Mouse (Mus musculus): Measurements from ENCODE around the gene Amer3. TPM values are rescaled to one million over a fixed set of nuclear protein-coding genes. Genes with fewer than 3 reads are reported as not detected.

Gene Amer3
- total and polyA plus RNA-seq, 3 experiments = not detected

DNA sequence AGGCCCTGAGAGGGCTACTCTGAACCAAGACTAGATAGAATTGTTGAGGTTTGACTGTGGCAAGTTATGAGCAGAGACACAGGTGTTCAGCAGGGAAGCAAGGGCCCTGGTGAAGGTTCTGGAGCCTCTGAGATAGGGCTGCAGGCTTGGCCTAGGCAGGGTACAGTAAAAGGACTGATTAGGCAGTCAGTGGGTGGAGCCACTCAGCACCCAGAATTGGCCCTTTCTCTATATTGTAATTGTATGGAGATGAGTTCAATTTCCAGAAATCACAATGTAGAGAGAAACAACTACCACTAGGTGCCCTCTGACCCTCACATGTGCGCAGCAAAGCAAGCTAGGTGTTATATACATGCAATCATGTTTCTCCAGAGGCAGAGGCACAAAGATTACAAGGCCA lies 25.8 kb upstream of the Amer3 start:
- H3K9me3 ChIP-seq (replicated peaks; ENCODE audit: insufficient read depth, low read length) = no peaks in the 10 kb centered on the region
- H3K4me1 ChIP-seq (ENCODE audit: control insufficient read depth in 1 of 2, insufficient read depth in 2 of 2, low read length in 2 of 2) = no peaks in the 10 kb centered on the region
- TF ChIP-seq TAL1 (IDR thresholded peaks at IDR 0.05; ENCODE audit: low read length) (no peak), ETS1 (IDR thresholded peaks at IDR 0.05; ENCODE audit: low read depth, low read length) (no peak), TBP (IDR thresholded peaks at IDR 0.05; ENCODE audit: low read depth, low read length) (no peak), HCFC1 (IDR thresholded peaks at IDR 0.05; ENCODE audit: low read depth, low read length) (no peak), MXI1 (IDR thresholded peaks at IDR 0.05; ENCODE audit: low read depth, low read length) (no peak)
- H3K27me3 ChIP-seq (ENCODE audit: control insufficient read depth in 1 of 2, insufficient read depth in 2 of 2, low read length in 2 of 2) = no peaks in the 10 kb centered on the region
- no peak for DNase-seq (ENCODE audit: low read depth, low spot score)
- no peak overlapping the region for H3K9ac ChIP-seq (ENCODE audit: control insufficient read depth, low read depth, low read length, poor library complexity, severe bottlenecking)
- no peak overlapping the region for H3K27ac ChIP-seq (ENCODE audit: control insufficient read depth, low read depth, low read length)
- no peaks in the 10 kb centered on the region for H3K79me2 ChIP-seq (ENCODE audit: control insufficient read depth, insufficient read depth, low read length, poor library complexity)
- H3K4me3 ChIP-seq (ENCODE audit: control insufficient read depth in 1 of 2, insufficient read depth in 1 of 2, low read depth in 2 of 2, low read length in 2 of 2) = no peak overlapping the region
- no peaks in the 10 kb centered on the region for H3K36me3 ChIP-seq (ENCODE audit: control insufficient read depth in 1 of 2, insufficient read depth in 2 of 2, low read length in 2 of 2)

DNA sequence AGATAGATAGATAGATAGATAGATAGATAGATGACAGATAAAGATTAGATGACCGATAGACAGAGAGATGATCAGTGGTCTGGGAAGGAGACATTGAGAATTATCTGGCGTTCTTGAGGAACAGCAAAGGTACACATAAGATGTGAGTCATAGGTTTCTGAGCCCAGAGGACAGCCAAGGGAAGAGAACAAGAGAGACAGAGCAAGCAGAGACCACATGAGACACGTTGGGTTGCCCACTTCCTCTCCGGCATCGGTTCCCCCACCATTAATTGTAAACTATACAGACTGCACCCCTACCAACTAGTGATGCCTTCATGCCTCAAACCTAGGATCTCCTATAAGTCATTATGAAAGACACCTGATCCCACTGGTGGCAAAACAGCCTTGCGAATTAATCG lies 25.2 kb upstream of the Amer3 start:
- Histone ChIP-seq H3K9me3 (replicated peaks; ENCODE audit: insufficient read depth, low read length) (no peaks in the 10 kb centered on the region), H3K9ac (ENCODE audit: control insufficient read depth, low read depth, low read length, poor library complexity, severe bottlenecking) (no peak overlapping the region), H3K79me2 (ENCODE audit: control insufficient read depth, insufficient read depth, low read length, poor library complexity) (no peaks in the 10 kb centered on the region), H3K36me3 (ENCODE audit: control insufficient read depth in 1 of 2, insufficient read depth in 2 of 2, low read length in 2 of 2) (no peaks in the 10 kb centered on the region), H3K4me3 (ENCODE audit: control insufficient read depth in 1 of 2, insufficient read depth in 1 of 2, low read depth in 2 of 2, low read length in 2 of 2) (no peak overlapping the region), H3K4me1 (ENCODE audit: control insufficient read depth in 1 of 2, insufficient read depth in 2 of 2, low read length in 2 of 2) (no peaks in the 10 kb centered on the region), H3K27me3 (ENCODE audit: control insufficient read depth in 1 of 2, insufficient read depth in 2 of 2, low read length in 2 of 2) (no peaks in the 10 kb centered on the region), H3K27ac (ENCODE audit: control insufficient read depth, low read depth, low read length) (no peak overlapping the region)
- no peak for DNase-seq (ENCODE audit: low read depth, low spot score)
- TF ChIP-seq USF1 (IDR thresholded peaks at IDR 0.05; ENCODE audit: low read depth, low read length) (no peak), BHLHE40 (IDR thresholded peaks at IDR 0.05; ENCODE audit: borderline replicate concordance, low read depth, low read length) (no peak), TCF12 (IDR thresholded peaks at IDR 0.05; ENCODE audit: low read depth, low read length) (no peak), TBP (IDR thresholded peaks at IDR 0.05; ENCODE audit: low read depth, low read length) (no peak), CTCF (IDR thresholded peaks at IDR 0.05 in 2 of 3, conservative IDR thresholded peaks at IDR 0.05 in 1 of 3; ENCODE audit: control insufficient read depth in 1 of 3, insufficient read depth in 1 of 3, low read depth in 2 of 3, low read length in 3 of 3, poor library complexity in 1 of 3, severe bottlenecking in 1 of 3) (no peak), MYB (IDR thresholded peaks at IDR 0.05; ENCODE audit: low read depth, low read length) (no peak), NRF1 (IDR thresholded peaks at IDR 0.05; ENCODE audit: insufficient read depth, low read depth, low read length, poor library complexity, severe bottlenecking) (no peak), MEF2A (IDR thresholded peaks at IDR 0.05; ENCODE audit: extremely low read depth, insufficient replicate concordance, low read depth, low read length, poor library complexity, severe bottlenecking) (no peak), MAFK (IDR thresholded peaks at IDR 0.05; ENCODE audit: borderline replicate concordance, low read depth, low read length) (no peak), ZKSCAN1 (IDR thresholded peaks at IDR 0.05; ENCODE audit: low read depth, low read length) (no peak), EP300 (IDR thresholded peaks at IDR 0.05; ENCODE audit: low read depth in 1 of 2, low read length in 2 of 2) (no peak), RAD21 (IDR thresholded peaks at IDR 0.05; ENCODE audit: low read depth, low read length) (no peak), CHD1 (IDR thresholded peaks at IDR 0.05; ENCODE audit: low read depth, low read length) (no peak), MYC (IDR thresholded peaks at IDR 0.05; ENCODE audit: low read depth, low read length) (no peak), ZMIZ1 (IDR thresholded peaks at IDR 0.05; ENCODE audit: low read depth, low read length) (no peak), GABPA (IDR thresholded peaks at IDR 0.05; ENCODE audit: low read depth, low read length) (no peak), ETS1 (IDR thresholded peaks at IDR 0.05; ENCODE audit: low read depth, low read length) (no peak), POLR2AphosphoS5 (IDR thresholded peaks at IDR 0.05; ENCODE audit: borderline replicate concordance, low read depth, low read length) (no peak)
